Mouse (Mus musculus): ENCODE data around the gene Gm5868. TPM values are rescaled to one million over a fixed set of nuclear protein-coding genes. Genes with fewer than 3 reads are reported as not detected.
"Not testable (repeated sequence)": the region's sequence is repeated elsewhere in the genome, so short reads cannot be mapped to it uniquely, and the experiment has no call there.

Gm5868 gene
- polyA plus RNA-seq, 1 experiment from 2014 or later = 0.29 TPM

GRCm38 (mm10) chr5:72565621-72566020 is 21.7 kb downstream of the Gm5868 start:
- no peak overlapping the region for H3K9ac ChIP-seq (ENCODE audit: low read depth, low read length)
- no peak overlapping the region for H3K4me3 ChIP-seq (ENCODE audit: low read depth, low read length)
- H3K4me1 ChIP-seq (replicated peaks; ENCODE audit: control insufficient read depth, insufficient read depth, low read length) = no peaks in the 10 kb centered on the region
- H3K9me3 ChIP-seq (ENCODE audit: control insufficient read depth) = 0 out of 2 replicates have a peak, but pooled peaks cover 9% of the 10 kb centered on the region
- H3K4me2 ChIP-seq (replicated peaks; ENCODE audit: low read depth) = no peak overlapping the region
- H3K27me3 ChIP-seq (replicated peaks; ENCODE audit: control insufficient read depth, insufficient read depth, low read length) = no peaks in the 10 kb centered on the region
- WGBS = 75% methylated on average over 5 of the region's 5 CpGs
- no peak for TF ChIP-seq CTCF (IDR thresholded peaks at IDR 0.05; ENCODE audit: low read depth)
- no peaks in the 10 kb centered on the region for H3K36me3 ChIP-seq (ENCODE audit: control insufficient read depth, insufficient read depth)
- no peak overlapping the region for H3K27ac ChIP-seq (ENCODE audit: low read depth, low read length)
- no peak for ATAC-seq

GRCm38 (mm10) chr5:72563183-72563582 is 24.2 kb downstream of the Gm5868 start:
- H3K4me3 ChIP-seq (ENCODE audit: low read depth, low read length); H3K27ac ChIP-seq (ENCODE audit: low read depth, low read length); H3K9me3 ChIP-seq (ENCODE audit: control insufficient read depth); H3K4me1 ChIP-seq (replicated peaks; ENCODE audit: control insufficient read depth, insufficient read depth, low read length); H3K27me3 ChIP-seq (replicated peaks; ENCODE audit: control insufficient read depth, insufficient read depth, low read length); H3K36me3 ChIP-seq (ENCODE audit: control insufficient read depth, insufficient read depth); H3K9ac ChIP-seq (ENCODE audit: low read depth, low read length); ATAC-seq; H3K4me2 ChIP-seq (replicated peaks; ENCODE audit: low read depth): not testable (repeated sequence)
- WGBS = 38% methylated on average over 2 of the region's 2 CpGs

GRCm38 (mm10) chr5:72560976-72561628 is 26.2 kb downstream of the Gm5868 start:
- no peak overlapping the region for H3K4me2 ChIP-seq (replicated peaks; ENCODE audit: low read depth)
- no peaks in the 10 kb centered on the region for H3K9me3 ChIP-seq (ENCODE audit: control insufficient read depth)
- H3K36me3 ChIP-seq (ENCODE audit: control insufficient read depth, insufficient read depth) = no peaks in the 10 kb centered on the region
- WGBS = 47% methylated on average over 3 of the region's 3 CpGs
- H3K27ac ChIP-seq (ENCODE audit: low read depth, low read length) = no peak overlapping the region
- H3K4me3 ChIP-seq (ENCODE audit: low read depth, low read length) = no peak overlapping the region
- H3K27me3 ChIP-seq (replicated peaks; ENCODE audit: control insufficient read depth, insufficient read depth, low read length) = no peaks in the 10 kb centered on the region
- TF ChIP-seq CTCF (IDR thresholded peaks at IDR 0.05; ENCODE audit: low read depth) = no peak
- no peak for ATAC-seq
- H3K4me1 ChIP-seq (replicated peaks; ENCODE audit: control insufficient read depth, insufficient read depth, low read length) = 0 out of 2 replicates have a peak, but pooled peaks cover 3% of the 10 kb centered on the region
- H3K9ac ChIP-seq (ENCODE audit: low read depth, low read length) = no peak overlapping the region

- H3K4me2 ChIP-seq (replicated peaks; ENCODE audit: low read depth) = peak within 1 kb of the TSS; percentile 93
- no peaks in the 10 kb centered on the region for H3K9me3 ChIP-seq (ENCODE audit: control insufficient read depth)
- 0 out of 2 replicates have a peak, but pooled peaks cover under 1% of the 10 kb centered on the region for H3K36me3 ChIP-seq (ENCODE audit: control insufficient read depth, insufficient read depth)
- peak within 1 kb of the TSS; percentile 75 for H3K27ac ChIP-seq (ENCODE audit: low read depth, low read length)
- no peaks in the 10 kb centered on the region for H3K27me3 ChIP-seq (replicated peaks; ENCODE audit: control insufficient read depth, insufficient read depth, low read length)
- peak within 1 kb of the TSS; percentile 95 for H3K4me3 ChIP-seq (ENCODE audit: low read depth, low read length)
- 0 out of 2 replicates have a peak, but pooled peaks cover 3% of the 10 kb centered on the region for H3K4me1 ChIP-seq (replicated peaks; ENCODE audit: control insufficient read depth, insufficient read depth, low read length)
- TF ChIP-seq CTCF (IDR thresholded peaks at IDR 0.05; ENCODE audit: low read depth) = no peak
- peak; percentile 98 for ATAC-seq
- peak within 1 kb of the TSS; percentile 65 for H3K9ac ChIP-seq (ENCODE audit: low read depth, low read length)
- under 1% methylated on average over 42 of the region's 42 CpGs for WGBS
Measured at GRCm38 (mm10) chr5:72559544-72560049, 27.8 kb downstream of the Gm5868 start, which contains the start of gene Nfxl1. Gene Nfxl1 (minus strand): TSS chr5:72559684.

- peak overlapping the region; percentile 95 for H3K4me3 ChIP-seq (ENCODE audit: low read depth, low read length)
- peak; percentile 25; the same call in 1 of the 2 replicates for TF ChIP-seq CTCF (IDR thresholded peaks at IDR 0.05; ENCODE audit: low read depth)
- ATAC-seq = peak; percentile 51
- peak overlapping the region; percentile 65 for H3K9ac ChIP-seq (ENCODE audit: low read depth, low read length)
- 0 out of 2 replicates have a peak, but pooled peaks cover 5% of the 10 kb centered on the region for H3K36me3 ChIP-seq (ENCODE audit: control insufficient read depth, insufficient read depth)
- under 1% methylated on average over 57 of the region's 57 CpGs for WGBS
- H3K9me3 ChIP-seq (ENCODE audit: control insufficient read depth) = no peaks in the 10 kb centered on the region
- 0 out of 2 replicates have a peak, but pooled peaks cover 3% of the 10 kb centered on the region for H3K4me1 ChIP-seq (replicated peaks; ENCODE audit: control insufficient read depth, insufficient read depth, low read length)
- peak overlapping the region; percentile 93 for H3K4me2 ChIP-seq (replicated peaks; ENCODE audit: low read depth)
- H3K27me3 ChIP-seq (replicated peaks; ENCODE audit: control insufficient read depth, insufficient read depth, low read length) = no peaks in the 10 kb centered on the region
- H3K27ac ChIP-seq (ENCODE audit: low read depth, low read length) = 0 out of 2 replicates have a peak overlapping the region, but pooled peaks have one; percentile 28
Measured at GRCm38 (mm10) chr5:72558716-72559526, 28.4 kb downstream of the Gm5868 start.

GRCm38 (mm10) chr5:72556245-72556644 is 31.1 kb downstream of the Gm5868 start:
- WGBS = 86% methylated on average over 3 of the region's 3 CpGs
- no peak for ATAC-seq
- H3K36me3 ChIP-seq (ENCODE audit: control insufficient read depth, insufficient read depth) = peaks cover 12% of the 10 kb centered on the region

More at GRCm38 (mm10) chr5:72556245-72556644, 31.1 kb downstream of the Gm5868 start:
- no peak overlapping the region for H3K27ac ChIP-seq (ENCODE audit: low read depth, low read length)
- no peaks in the 10 kb centered on the region for H3K9me3 ChIP-seq (ENCODE audit: control insufficient read depth)
- H3K4me3 ChIP-seq (ENCODE audit: low read depth, low read length) = no peak overlapping the region
- TF ChIP-seq CTCF (IDR thresholded peaks at IDR 0.05; ENCODE audit: low read depth) = no peak
- H3K9ac ChIP-seq (ENCODE audit: low read depth, low read length) = no peak overlapping the region
- H3K4me2 ChIP-seq (replicated peaks; ENCODE audit: low read depth) = no peak overlapping the region
- H3K27me3 ChIP-seq (replicated peaks; ENCODE audit: control insufficient read depth, insufficient read depth, low read length) = no peaks in the 10 kb centered on the region
- 0 out of 2 replicates have a peak, but pooled peaks cover 3% of the 10 kb centered on the region for H3K4me1 ChIP-seq (replicated peaks; ENCODE audit: control insufficient read depth, insufficient read depth, low read length)

Measured in intestine, postnatal 0 days (tissue).